Mouse (Mus musculus) cerebellum, postnatal 36 days (tissue): ENCODE measurements around the gene Arid3c.
"Not testable (repeated sequence)": the region's sequence is repeated elsewhere in the genome, so short reads cannot be mapped to it uniquely, and the experiment has no call there.

Source experiments
- DNase-seq, 2 experiments: peaks; one replicate each; pipeline ENCODE4 v3.0.0; 2021 to 2022; ENCODE audit warnings: mixed read lengths in 2 of 2

Gene Arid3c

DNA sequence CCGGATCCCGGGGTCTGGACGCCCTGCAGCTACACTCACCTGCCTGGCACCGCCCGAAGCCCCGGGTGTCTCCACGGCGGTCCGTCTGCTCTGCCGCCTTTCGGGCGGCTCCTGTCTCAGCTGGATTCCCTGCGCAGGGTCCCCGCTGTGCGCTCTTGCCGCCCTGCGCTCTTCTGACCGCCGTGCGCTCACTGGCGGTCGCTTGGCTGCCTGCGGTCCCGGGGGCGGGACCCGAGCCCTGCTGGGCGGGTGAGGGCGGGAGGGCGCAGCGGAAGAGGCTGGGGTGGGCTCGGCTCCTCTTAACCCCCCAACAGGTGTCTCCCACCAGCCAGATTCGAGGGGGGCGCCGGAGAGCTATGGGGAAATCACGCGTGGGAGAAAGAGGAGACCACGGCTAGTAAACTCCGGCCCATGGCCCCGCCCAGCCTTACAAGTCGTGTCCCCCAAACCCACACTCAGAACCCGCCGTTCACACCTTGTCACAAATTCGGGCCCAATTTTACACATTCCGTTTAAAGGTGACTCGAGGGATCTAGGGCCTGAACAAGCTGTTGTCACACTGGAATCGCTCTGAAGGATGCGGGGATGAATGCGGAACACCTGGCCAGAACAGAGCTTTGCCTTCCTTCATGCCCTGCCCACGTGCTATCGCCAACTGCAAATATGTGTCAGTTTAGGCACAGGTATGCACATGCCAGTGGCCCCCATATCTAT lies at the start of gene Arid3c:
Gene Arid3c, minus strand, starts transcription at position 91 of the 714 bp plus-strand sequence.
- DNase-seq, result no peak

DNA sequence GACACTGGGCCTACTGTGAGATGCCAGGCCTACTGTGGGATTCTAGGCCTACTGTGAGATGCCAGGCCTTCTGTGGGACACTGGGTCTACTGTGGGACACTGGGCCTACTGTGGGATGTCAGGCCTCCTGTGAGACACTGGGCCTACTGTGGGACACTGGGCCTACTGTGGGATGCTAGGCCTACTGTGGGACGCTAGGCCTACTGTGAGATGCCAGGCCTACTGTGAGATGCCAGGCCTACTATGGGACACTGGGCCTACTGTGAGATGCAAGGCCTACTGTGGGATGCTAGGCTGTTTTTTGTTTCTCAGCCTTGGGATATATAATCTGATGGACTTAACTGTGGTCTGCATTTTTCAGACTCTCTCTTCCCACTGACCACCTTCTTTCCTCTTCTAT lies 44.9 kb upstream of the Arid3c start:
- not testable (repeated sequence) for DNase-seq

DNA sequence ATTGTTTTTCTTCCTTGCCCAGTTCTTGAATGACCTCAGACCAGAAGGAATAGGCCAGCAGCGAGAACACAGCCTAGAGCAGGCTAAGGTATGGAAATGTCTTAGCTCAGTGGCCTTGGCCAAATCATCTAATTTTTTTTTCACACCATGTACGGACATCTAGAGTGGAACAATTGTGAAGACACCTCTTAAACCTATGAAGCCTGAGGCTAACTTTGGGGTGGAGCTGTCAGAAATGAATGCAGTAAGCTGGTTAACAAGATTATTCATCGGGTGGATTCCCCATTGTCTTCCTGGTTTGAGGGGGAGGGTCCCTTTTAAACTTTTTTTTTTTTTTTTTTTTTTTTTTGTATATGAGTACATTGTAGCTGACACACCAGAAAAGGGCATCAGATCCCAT lies 43.6 kb upstream of the Arid3c start:
- not testable (repeated sequence) for DNase-seq

DNA sequence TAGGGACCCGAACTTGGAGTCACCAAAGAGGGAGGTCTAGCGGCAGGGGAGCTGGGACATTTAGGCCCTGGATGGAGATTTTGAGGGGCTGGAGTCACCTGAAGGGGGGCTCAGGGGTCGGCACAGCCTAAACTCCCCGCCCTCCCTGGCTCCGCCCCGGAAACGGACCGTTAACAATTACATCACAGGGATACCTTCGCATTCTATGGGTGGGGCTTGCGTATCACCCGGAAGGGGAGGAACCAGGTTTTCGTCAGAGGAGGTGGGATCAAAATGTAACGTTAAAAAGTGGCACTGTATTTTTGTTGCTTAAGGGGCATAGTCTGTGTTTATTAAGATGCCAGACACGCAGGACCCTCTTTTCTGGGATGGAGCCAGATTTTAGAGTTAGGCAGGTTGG lies 43.1 kb upstream of the Arid3c start, which contains the start of gene Ccl27a:
Gene Ccl27a, minus strand, starts transcription at position 246 of the 400 bp plus-strand sequence.
- DNase-seq, result peak; percentile 76 to 83

DNA sequence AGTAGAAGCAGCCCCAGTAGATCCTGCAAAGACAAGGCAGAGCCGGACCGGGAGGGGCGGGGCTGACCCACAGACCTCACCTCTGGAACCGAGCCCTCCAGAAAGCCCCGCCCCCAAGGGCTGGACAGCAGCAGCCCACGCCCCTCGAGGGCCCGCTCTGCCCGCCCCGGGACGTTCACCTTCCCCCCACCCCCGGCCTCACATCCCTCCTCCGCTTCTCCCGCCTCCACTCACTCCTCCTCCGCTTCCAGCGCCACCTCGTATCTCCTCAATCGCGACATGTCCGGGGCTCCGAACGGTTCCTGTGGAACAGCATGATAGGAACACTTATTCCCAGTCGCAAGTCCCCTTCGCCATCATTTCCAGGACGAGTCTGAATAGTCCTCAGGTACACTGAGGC lies 42.6 kb upstream of the Arid3c start:
- DNase-seq, result peak; percentile 62 to 66

DNA sequence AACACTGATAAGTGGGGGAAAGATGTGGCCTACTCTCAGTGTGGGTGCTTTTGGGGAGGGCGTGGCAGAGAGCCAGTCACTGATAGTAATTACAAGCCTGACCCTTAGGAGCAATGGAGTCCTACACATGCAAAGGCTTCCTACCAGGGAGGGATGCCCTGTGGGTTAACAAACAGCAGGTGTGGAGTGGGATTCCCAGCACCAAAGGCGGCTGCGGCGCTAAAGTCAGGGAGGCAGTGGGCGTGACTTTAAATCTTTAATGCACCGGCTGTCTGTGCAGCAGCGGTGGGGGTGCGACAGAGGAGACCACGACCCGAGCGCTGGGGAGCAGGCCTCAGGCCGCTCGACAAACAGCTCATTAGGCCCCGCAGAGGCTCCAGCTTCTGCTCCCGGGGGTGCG lies 42.0 kb upstream of the Arid3c start:
- DNase-seq, result not testable (repeated sequence)

DNA sequence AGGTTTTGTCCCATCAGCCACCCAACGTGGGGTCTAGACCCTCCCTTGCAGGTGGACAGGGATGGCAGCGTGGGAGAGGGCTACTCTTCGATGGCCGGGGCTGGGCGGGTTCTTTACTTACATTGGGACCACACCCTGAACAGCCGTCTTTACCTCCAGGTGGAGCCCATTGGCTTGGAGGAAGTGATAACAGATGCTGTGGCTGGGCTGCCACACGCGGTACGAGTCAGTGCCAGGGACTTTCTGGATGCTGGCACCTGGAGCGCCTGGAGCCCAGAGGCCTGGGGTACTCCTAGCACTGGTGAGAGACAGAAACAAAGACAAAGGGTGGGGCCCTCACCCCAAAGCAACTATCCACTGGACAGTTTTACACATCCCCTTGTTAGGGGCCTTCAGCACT lies 36.4 kb upstream of the Arid3c start:
- not testable (repeated sequence) for DNase-seq

DNA sequence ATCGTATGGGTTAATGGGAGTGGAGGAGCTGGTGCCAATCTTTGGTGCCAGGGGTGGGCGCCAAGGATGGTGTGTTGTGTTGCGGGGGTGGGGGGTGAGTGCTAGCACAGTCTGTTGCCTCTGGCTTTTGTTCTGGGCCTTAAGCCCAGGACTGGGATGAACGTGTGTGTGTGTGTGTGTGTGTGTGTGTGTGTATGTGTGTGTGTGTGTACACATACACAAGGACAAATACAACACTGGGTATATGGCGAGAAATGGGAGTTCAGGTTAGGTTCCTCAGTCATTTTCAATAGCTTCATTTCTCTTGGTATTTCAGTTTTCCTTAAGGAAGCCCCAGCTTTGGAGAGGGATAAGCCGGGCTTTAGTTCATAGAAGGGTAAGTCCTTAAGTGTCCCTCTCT lies 32.2 kb upstream of the Arid3c start:
- not testable (repeated sequence) for DNase-seq

DNA sequence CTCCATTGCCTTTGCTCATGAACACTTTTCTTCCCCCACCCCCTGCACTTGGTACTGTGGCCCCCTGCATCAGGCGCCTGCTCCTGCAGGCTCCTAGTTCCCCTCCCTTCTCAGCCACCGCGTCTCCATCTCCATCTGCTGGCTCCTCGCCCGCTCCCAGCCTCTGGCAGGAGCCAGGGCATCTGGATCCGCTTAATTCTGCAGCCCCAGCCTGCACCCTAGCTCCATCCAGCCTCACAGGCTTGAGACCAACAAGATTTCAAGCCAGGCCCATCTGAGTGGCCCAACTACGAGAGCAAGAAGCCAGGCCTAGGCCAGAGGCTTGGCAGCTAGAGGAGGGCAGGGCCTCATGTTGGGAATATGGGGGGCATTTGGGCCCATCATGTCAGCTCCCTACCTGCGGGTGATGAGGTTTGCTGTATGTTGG lies 31.8 kb upstream of the Arid3c start:
- peak in 1 of 2 experiments; percentile 50 for DNase-seq

DNA sequence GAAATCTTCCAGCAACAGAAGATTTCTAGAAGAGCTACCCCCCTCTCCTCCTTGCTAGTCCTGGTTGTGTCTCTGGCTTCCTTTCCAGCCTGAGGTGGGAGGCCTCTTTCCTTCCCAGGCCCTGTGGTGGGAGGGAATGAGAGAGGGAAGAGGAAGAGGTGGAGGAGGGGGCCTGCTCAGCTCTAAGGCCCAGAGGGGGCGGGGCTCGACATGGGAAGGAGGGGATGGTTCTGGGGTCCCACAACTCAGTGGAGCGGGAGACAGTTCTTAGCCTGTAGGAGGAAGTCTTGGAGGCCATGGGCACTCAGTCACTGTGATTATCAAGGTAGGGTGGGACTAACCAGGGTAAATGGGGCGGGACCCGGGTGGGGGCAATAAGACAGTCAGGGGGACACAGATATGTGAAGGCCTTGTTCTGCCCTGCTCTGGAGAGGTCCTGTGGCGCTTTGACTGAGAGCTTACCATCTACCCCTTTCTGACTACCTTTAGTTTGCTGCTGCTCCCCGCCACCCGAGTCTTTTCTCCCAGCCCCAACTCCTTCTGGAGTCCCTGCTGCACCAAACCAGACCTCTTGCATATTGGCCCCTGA lies 31.3 kb upstream of the Arid3c start:
- no peak for DNase-seq

DNA sequence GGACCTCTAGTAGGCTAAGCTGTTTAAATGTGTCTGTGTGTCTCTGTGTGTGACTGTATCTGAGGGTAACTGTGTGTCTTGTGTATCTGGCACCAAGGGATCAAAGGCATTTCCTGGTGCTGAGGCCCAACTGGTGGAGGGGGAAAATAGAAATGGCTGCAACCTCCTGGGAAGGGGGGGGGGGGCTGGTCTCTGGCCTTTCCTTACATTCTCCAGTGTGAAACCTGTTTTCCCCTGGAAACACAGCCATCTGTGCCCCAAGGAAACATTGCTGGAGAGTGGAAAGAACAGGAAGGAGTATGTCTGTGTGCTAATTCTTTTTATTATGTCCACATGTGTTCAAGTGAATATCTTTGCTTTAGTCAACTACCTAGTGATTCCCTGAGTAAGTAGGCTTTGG lies 30.7 kb upstream of the Arid3c start:
- no peak for DNase-seq

DNA sequence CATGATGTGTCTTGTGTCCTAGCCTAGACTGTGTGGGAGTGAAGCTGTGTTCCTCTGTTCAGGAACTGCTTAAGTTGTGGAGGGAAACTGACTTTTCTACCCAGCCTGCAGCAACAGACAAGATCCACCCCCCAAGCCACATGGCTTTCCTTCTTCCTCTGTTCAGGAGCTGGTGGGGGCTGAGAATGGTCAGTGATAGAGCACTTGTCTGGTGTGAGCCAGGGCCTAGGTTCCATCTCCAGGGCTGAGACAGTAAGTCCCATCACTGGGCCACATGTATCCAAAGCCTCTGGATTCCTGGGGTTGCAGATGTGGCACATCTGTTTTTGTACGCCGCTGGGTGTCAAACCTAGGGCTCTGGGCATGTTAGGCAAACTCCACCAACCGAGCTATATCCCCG lies 30.0 kb upstream of the Arid3c start:
- no peak for DNase-seq

DNA sequence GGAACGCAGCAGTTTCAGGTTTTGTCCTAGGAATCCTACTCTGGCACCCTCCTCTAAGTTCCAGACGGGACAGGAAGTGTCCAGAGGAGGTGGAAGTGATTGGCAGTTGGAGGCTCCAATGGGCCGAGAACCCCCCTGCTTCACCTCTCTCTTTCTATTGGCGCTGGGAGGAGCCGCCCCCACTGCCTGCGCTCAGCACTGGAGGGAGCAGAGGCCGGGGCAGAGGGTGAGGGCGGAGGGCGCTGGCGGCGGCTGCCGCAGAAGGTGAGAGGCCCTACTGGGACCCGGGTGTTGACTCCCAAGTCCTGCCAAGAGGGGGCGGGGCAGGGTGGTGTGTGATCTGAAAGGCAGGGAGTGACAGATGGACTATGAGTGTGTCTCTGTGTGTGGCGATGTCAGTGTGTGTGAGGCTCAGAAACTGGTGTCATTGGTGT lies 29.4 kb upstream of the Arid3c start:
- peak; percentile 88 to 93 for DNase-seq

DNA sequence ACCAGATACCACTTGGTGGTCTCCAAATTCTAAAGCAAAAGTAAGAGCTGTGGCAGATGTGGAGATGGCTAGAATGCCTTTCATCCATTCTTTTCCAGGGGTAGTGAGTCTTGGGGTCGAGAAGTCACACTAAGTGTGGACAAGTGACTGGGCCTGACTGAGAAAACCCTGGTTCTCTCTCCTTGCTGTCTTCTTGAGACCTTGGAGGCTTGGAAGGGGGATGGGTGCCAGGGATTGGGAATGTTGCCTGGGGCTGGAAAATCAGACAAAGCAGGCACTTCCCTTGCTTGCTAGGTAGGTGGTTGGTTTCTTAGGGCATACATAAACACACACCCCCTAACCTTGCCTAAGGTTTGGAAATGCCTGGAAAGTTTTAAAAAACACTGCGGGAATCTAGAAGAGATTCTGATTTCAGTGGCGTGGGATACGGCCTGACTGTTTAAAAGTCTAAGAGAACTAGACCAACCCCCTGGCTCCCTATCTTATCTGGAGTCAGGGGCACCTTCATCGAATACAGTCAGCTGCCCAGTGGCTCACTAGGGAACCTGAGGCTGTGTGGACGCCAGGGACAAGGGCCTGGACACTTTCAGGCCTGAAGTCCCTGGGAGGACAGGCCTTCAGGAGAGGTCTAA lies 28.8 kb upstream of the Arid3c start:
- no peak for DNase-seq

DNA sequence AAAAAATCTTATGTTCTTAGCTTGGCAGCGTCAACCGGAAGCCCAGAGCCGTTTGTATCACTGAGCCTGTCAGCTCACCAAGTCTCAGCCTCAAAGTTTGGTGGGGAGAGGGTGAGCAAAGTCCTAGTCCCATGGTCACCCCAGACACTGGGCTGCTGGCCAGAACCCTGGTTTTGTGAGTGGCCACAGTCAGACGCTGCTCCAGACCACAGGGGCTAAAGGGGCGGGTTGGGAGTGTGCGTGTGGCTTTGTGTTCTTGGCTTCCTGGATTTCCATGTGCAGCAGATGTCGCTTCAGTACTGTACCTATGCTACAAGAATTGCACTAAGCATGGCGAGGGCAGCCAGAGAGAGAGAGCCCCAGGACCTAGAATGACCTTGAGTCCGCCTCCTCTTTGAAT lies 28.3 kb upstream of the Arid3c start:
- peak in 1 of 2 experiments; percentile 37 for DNase-seq

DNA sequence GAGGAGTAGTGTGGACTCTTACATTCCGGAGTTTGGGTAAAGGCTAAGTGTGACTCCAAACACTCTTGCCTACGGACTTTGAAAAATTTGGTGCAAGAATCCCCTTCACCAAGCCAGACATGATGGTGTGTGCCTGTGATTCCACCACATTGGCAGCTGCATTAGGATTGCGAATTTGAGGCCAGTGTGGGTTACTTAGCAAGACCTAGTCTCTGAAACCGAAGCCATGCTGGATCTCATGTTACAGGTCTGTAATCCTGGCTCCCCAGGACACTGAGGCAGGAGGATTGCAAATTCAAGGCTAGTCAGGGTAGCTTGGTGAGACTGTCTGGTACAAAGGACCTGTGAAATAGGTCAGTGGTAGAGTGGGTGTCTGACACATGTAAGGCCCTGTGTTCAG lies 27.8 kb upstream of the Arid3c start:
- DNase-seq, result no peak

DNA sequence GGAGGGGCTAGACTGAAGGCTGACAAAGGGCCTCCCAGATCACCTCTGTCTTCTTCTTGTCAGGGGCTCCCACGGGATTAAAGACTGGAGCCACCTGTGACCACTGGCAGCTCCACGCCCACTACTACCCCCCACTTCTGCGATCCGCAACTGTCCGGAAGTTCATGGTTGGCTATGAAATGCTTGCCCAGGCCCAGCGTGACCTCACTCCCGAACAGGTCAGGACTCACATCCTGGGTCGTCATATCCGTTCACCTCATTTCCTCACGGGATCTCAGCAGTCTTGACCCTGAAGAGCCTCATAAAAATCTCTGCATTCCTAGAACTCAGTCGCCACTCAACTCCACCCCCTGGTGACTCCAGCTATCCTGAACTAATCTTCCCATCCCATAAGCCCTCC lies 27.1 kb upstream of the Arid3c start:
- no peak for DNase-seq

DNA sequence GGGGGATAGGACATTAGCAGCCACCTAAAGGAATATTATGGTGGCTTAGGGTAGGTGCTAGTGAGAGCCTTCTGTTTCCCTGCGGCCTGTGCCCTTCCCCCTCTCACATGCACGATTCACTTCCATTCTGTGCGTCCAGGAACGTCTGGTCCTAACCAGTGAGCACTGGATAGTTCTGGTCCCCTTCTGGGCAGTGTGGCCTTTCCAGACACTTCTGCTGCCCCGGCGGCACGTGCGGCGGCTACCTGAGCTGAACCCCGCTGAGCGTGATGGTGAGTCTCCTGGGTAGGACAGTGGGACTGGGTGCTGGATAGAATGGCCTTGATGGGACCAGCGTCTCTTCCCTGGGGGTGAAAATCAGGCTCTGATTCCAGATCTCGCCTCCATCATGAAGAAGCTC lies 26.4 kb upstream of the Arid3c start:
- DNase-seq, result no peak

DNA sequence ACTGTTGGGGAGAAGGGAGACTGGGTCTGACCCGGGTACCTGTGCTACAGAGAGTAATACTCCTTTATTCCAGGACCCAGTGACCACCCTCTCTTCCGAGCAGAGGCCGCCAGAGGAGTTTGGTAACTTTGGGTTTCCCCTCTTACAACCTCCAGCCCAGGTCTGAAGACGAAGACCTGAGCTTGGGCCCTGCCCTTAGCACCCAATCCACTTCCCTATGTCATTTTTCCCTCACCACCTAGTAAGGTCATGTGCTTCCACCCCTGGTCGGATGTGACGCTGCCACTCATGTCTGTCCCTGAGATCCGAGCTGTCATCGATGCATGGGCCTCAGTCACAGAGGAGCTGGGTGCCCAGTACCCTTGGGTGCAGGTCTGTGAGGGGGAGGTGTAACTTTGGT lies 25.5 kb upstream of the Arid3c start:
- peak in 1 of 2 experiments; percentile 21 for DNase-seq

DNA sequence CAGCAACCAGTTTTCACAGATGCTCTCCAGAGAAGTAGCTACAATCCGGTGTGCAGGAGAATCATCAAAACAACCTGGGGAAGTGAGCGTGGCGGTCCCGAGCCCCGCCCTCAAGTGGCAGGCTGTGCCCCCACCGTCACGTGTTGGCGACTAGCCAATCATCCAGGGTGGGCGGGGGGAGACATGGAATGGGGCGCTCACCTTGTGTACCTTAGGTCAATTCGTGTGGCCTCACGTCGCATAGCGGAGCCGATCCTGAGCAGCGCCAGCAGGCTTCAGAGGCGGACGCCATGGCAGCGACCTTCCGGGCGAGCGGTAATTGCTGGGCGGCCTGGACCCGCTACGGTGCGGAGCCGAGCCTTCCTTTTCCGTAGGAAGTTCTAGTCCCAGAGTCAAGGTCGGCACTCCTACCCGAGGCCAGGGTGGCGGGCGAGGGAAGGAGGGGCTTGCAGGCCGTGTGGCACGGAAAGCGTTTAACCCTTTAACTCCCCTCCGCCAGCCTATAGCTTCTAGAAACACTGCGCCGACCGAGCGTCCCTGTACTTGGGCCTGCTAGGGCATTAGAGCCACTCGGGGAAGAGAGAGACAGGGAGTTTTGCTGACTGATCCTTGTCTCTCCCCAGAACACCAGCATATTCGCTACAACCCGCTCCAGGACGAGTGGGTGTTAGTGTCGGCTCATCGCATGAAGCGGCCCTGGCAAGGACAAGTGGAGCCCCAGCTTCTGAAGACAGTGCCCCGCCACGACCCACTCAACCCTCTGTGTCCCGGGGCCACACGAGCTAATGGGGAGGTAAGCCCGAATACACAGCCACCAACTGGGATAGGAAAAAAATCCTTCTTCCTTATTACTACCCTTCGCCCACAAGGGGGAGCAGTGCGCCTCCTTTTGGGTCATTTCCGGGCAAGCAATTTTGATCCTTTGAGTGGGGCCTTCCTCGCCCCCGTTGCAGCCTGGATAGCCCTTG lies 24.7 kb upstream of the Arid3c start, which contains the start of gene Sigmar1:
Gene Sigmar1, minus strand, starts transcription at position 820 of the 968 bp plus-strand sequence.
- DNase-seq, result peak; percentile 85 to 88

DNA sequence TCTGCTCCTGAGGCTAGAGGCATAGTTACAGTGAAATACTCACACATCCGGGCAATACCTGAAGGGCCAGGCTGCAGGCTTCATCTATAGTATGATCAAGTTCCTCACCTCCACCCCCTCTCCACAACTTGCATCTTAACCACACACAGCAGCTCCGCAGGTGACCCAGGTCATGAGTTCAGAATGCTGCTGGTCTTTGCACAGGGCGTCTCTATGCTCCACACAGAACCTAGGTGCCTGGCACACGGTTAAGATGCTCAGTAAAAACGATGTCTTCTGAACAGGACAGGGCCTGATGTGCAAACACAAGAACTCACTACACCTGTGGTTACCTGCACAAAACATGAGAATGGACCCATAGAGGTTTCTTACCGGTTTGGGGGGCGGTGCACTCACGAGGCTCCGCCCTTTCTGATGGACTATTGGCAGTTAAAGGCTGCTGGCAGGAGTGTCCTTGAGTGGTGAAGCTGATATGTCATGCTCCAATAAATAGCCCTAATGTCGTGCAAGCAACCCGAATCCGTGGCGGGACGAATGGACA lies 23.9 kb upstream of the Arid3c start, which contains the start of gene Galt:
Gene Galt, plus strand, starts transcription at position 432 of the 541 bp plus-strand sequence.
- DNase-seq, result no peak

DNA sequence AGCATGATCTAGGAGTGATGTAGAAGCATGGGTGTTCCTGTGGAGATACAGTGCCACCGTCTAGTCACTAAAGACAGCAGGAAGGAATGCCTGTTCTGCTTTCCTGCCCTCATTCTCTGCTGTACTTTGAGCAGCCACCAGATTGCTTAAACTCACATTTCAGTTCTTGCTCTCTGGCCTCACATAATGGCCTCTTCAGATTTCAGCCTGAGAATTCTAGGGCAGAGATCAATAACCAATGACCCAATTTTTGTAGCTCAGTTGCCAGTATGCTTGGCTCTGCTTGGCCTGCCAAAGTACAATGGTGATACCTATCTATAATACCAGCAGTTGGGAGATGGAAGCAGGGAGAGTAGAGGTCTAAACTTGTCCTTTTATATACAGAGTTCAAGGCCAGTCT lies 14.1 kb upstream of the Arid3c start:
- DNase-seq, result no peak
